Mouse (Mus musculus): ENCODE measurements around the gene Gm20388. TPM values are rescaled to one million over a fixed set of nuclear protein-coding genes. Genes with fewer than 3 reads are reported as not detected.

Gene Gm20388
- polyA plus RNA-seq, 1 experiment from 2014 or later: not detected

GRCm38 (mm10) chr8:124234496-124234895 lies 4323.9 kb downstream of the Gm20388 start:
- Histone ChIP-seq H3K4me2 (replicated peaks; ENCODE audit: low read depth) (no peak overlapping the region), H3K4me3 (ENCODE audit: low read depth, low read length) (no peak overlapping the region), H3K9ac (ENCODE audit: low read length) (no peak overlapping the region), H3K27me3 (ENCODE audit: control insufficient read depth, insufficient read depth, low read length) (no peaks in the 10 kb centered on the region), H3K36me3 (ENCODE audit: control insufficient read depth, insufficient read depth, low read length) (no peaks in the 10 kb centered on the region), H3K27ac (replicated peaks) (no peak overlapping the region), H3K4me1 (replicated peaks; ENCODE audit: control insufficient read depth, insufficient read depth) (0 out of 2 replicates have a peak, but pooled peaks cover 5% of the 10 kb centered on the region), H3K9me3 (ENCODE audit: control insufficient read depth, low read length) (no peaks in the 10 kb centered on the region)
- no peak for DNase-seq (ENCODE audit: low spot score)
- 66% methylated on average over 2 of the region's 2 CpGs for WGBS
- ATAC-seq (ENCODE audit: low FRiP score, low TSS enrichment): no peak
- no peak for TF ChIP-seq EP300 (optimal IDR thresholded peaks at IDR 0.05)
- no peak for TF ChIP-seq CTCF (IDR thresholded peaks at IDR 0.05; ENCODE audit: low read depth)

- no peak overlapping the region for H3K27ac ChIP-seq (replicated peaks)
- H3K4me2 ChIP-seq (replicated peaks; ENCODE audit: low read depth): no peak overlapping the region
- H3K9me3 ChIP-seq (ENCODE audit: control insufficient read depth, low read length): no peaks in the 10 kb centered on the region
- no peak overlapping the region for H3K9ac ChIP-seq (ENCODE audit: low read length)
- no peaks in the 10 kb centered on the region for H3K27me3 ChIP-seq (ENCODE audit: control insufficient read depth, insufficient read depth, low read length)
- no peak overlapping the region for H3K4me3 ChIP-seq (ENCODE audit: low read depth, low read length)
- no peak for ATAC-seq (ENCODE audit: low FRiP score, low TSS enrichment)
- TF ChIP-seq EP300 (optimal IDR thresholded peaks at IDR 0.05): no peak
- no peak for TF ChIP-seq CTCF (IDR thresholded peaks at IDR 0.05; ENCODE audit: low read depth)
- DNase-seq (ENCODE audit: low spot score): no peak
- H3K36me3 ChIP-seq (ENCODE audit: control insufficient read depth, insufficient read depth, low read length): no peaks in the 10 kb centered on the region
- 88% methylated on average over 4 of the region's 4 CpGs for WGBS
- H3K4me1 ChIP-seq (replicated peaks; ENCODE audit: control insufficient read depth, insufficient read depth): 0 out of 2 replicates have a peak, but pooled peaks cover 5% of the 10 kb centered on the region
Measured at GRCm38 (mm10) chr8:124235536-124235935, 4324.9 kb downstream of the Gm20388 start.

- no peak overlapping the region for H3K9ac ChIP-seq (ENCODE audit: low read length)
- ATAC-seq (ENCODE audit: low FRiP score, low TSS enrichment): no peak
Measured at GRCm38 (mm10) chr8:124239350-124239749, 4328.7 kb downstream of the Gm20388 start.

GRCm38 (mm10) chr8:124240932-124241331 lies 4330.3 kb downstream of the Gm20388 start:
- WGBS: 42% methylated on average over 8 of the region's 8 CpGs
- no peak overlapping the region; the same call in 1 of the 2 replicates for H3K9ac ChIP-seq (ENCODE audit: low read length)
- H3K4me3 ChIP-seq (ENCODE audit: low read depth, low read length): no peak overlapping the region
- no peak overlapping the region for H3K4me2 ChIP-seq (replicated peaks; ENCODE audit: low read depth)
- no peaks in the 10 kb centered on the region for H3K4me1 ChIP-seq (replicated peaks; ENCODE audit: control insufficient read depth, insufficient read depth)
- no peaks in the 10 kb centered on the region for H3K36me3 ChIP-seq (ENCODE audit: control insufficient read depth, insufficient read depth, low read length)
- TF ChIP-seq EP300 (optimal IDR thresholded peaks at IDR 0.05) (no peak), CTCF (IDR thresholded peaks at IDR 0.05; ENCODE audit: low read depth) (no peak)
- DNase-seq (ENCODE audit: low spot score): no peak
- H3K27me3 ChIP-seq (ENCODE audit: control insufficient read depth, insufficient read depth, low read length): no peaks in the 10 kb centered on the region
- no peak for ATAC-seq (ENCODE audit: low FRiP score, low TSS enrichment)
- no peaks in the 10 kb centered on the region for H3K9me3 ChIP-seq (ENCODE audit: control insufficient read depth, low read length)
- H3K27ac ChIP-seq (replicated peaks): no peak overlapping the region; the same call in 1 of the 2 replicates

More at GRCm38 (mm10) chr8:124239350-124239749, 4328.7 kb downstream of the Gm20388 start:
- no peaks in the 10 kb centered on the region for H3K9me3 ChIP-seq (ENCODE audit: control insufficient read depth, low read length)
- WGBS: 71% methylated on average over 6 of the region's 6 CpGs
- H3K4me2 ChIP-seq (replicated peaks; ENCODE audit: low read depth): no peak overlapping the region
- H3K4me1 ChIP-seq (replicated peaks; ENCODE audit: control insufficient read depth, insufficient read depth): no peaks in the 10 kb centered on the region
- no peaks in the 10 kb centered on the region for H3K36me3 ChIP-seq (ENCODE audit: control insufficient read depth, insufficient read depth, low read length)
- H3K27ac ChIP-seq (replicated peaks): no peak overlapping the region
- no peak for TF ChIP-seq CTCF (IDR thresholded peaks at IDR 0.05; ENCODE audit: low read depth)
- TF ChIP-seq EP300 (optimal IDR thresholded peaks at IDR 0.05): no peak
- no peaks in the 10 kb centered on the region for H3K27me3 ChIP-seq (ENCODE audit: control insufficient read depth, insufficient read depth, low read length)
- H3K4me3 ChIP-seq (ENCODE audit: low read depth, low read length): no peak overlapping the region
- DNase-seq (ENCODE audit: low spot score): no peak

GRCm38 (mm10) chr8:124242208-124242607 lies 4331.6 kb downstream of the Gm20388 start:
- H3K4me1 ChIP-seq (replicated peaks; ENCODE audit: control insufficient read depth, insufficient read depth): no peaks in the 10 kb centered on the region
- no peak overlapping the region for H3K4me3 ChIP-seq (ENCODE audit: low read depth, low read length)
- no peak overlapping the region for H3K9ac ChIP-seq (ENCODE audit: low read length)
- ATAC-seq (ENCODE audit: low FRiP score, low TSS enrichment) (peak; percentile 34; the same call in 1 of the 2 replicates), DNase-seq (ENCODE audit: low spot score) (no peak)
- H3K9me3 ChIP-seq (ENCODE audit: control insufficient read depth, low read length): no peaks in the 10 kb centered on the region
- WGBS: 45% methylated on average over 6 of the region's 6 CpGs
- H3K27ac ChIP-seq (replicated peaks): no peak overlapping the region
- no peaks in the 10 kb centered on the region for H3K36me3 ChIP-seq (ENCODE audit: control insufficient read depth, insufficient read depth, low read length)
- H3K4me2 ChIP-seq (replicated peaks; ENCODE audit: low read depth): no peak overlapping the region
- H3K27me3 ChIP-seq (ENCODE audit: control insufficient read depth, insufficient read depth, low read length): no peaks in the 10 kb centered on the region
- no peak for TF ChIP-seq CTCF (IDR thresholded peaks at IDR 0.05; ENCODE audit: low read depth)

GRCm38 (mm10) chr8:124242913-124243312 lies 4332.3 kb downstream of the Gm20388 start:
- no peaks in the 10 kb centered on the region for H3K9me3 ChIP-seq (ENCODE audit: control insufficient read depth, low read length)
- no peaks in the 10 kb centered on the region for H3K27me3 ChIP-seq (ENCODE audit: control insufficient read depth, insufficient read depth, low read length)
- no peak for ATAC-seq (ENCODE audit: low FRiP score, low TSS enrichment)
- H3K4me2 ChIP-seq (replicated peaks; ENCODE audit: low read depth): no peak overlapping the region
- no peak for DNase-seq (ENCODE audit: low spot score)
- no peaks in the 10 kb centered on the region for H3K4me1 ChIP-seq (replicated peaks; ENCODE audit: control insufficient read depth, insufficient read depth)
- H3K27ac ChIP-seq (replicated peaks): no peak overlapping the region
- no peak overlapping the region for H3K9ac ChIP-seq (ENCODE audit: low read length)
- TF ChIP-seq EP300 (optimal IDR thresholded peaks at IDR 0.05) (no peak), CTCF (IDR thresholded peaks at IDR 0.05; ENCODE audit: low read depth) (no peak)
- no peaks in the 10 kb centered on the region for H3K36me3 ChIP-seq (ENCODE audit: control insufficient read depth, insufficient read depth, low read length)
- WGBS: 90% methylated on average over 5 of the region's 5 CpGs
- H3K4me3 ChIP-seq (ENCODE audit: low read depth, low read length): no peak overlapping the region
